Mouse (Mus musculus) limb, embryonic 10.5 days (tissue): ENCODE measurements around the gene Snx5. TPM values are rescaled to one million over a fixed set of nuclear protein-coding genes. Genes with fewer than 3 reads are reported as not detected.
A peak's percentile ranks its signal among the peaks of the same experiment; 100 is the strongest.

Experiments used
- DNase-seq: peaks from one replicate; pipeline ENCODE4 v3.0.0-alpha.2; 2017; ENCODE audit warnings: low spot score
- H3K27ac ChIP-seq: fragments of 300-500 bp; sonication (generic); 2 replicates; pipeline ENCODE4 v1.5.1; 2016; ENCODE audit warnings: mild to moderate bottlenecking
- H3K27me3 ChIP-seq: fragments of 300-500 bp; sonication (generic); 2 replicates; pipeline ENCODE4 v1.6.1; 2016; ENCODE audit warnings: low read depth, mild to moderate bottlenecking; ENCODE audit not compliant: poor library complexity, severe bottlenecking
- H3K36me3 ChIP-seq: fragments of 300-500 bp; sonication (generic); 2 replicates; pipeline ENCODE4 v1.6.1; 2016; ENCODE audit warnings: mild to moderate bottlenecking, moderate library complexity
- H3K4me1 ChIP-seq: fragments of 300-500 bp; sonication (generic); 2 replicates; pipeline ENCODE4 v1.6.1; 2016
- H3K4me3 ChIP-seq: fragments of 300-500 bp; sonication (generic); 2 replicates; pipeline ENCODE4 v1.5.1; 2016; ENCODE audit warnings: mild to moderate bottlenecking, moderate library complexity
- H3K9me3 ChIP-seq: fragments of 300-500 bp; sonication (generic); replicated peaks from 2 replicates; pipeline ENCODE4 v1.6.1; 2016; ENCODE audit warnings: mild to moderate bottlenecking
- WGBS: fragments of 180-500 bp; shearing (Covaris S2); methylation state at CpG from one replicate; pipeline ENCODE4 v1.1.7; 2016; 5-methylcytosine and 5-hydroxymethylcytosine counted together
- polyA plus RNA-seq: library from polyadenylated mRNA; unstranded; fragments of >200 nt; fragmentation: Nextera tagmentation; extraction: Ambion mirVana; gene quantifications from 2 replicates; pipeline ENCODE4 v1.2.1, GENCODE M21; 2016

The Snx5 gene
- polyA plus RNA-seq, 1 experiment from 2014 or later = 140 TPM

DNA sequence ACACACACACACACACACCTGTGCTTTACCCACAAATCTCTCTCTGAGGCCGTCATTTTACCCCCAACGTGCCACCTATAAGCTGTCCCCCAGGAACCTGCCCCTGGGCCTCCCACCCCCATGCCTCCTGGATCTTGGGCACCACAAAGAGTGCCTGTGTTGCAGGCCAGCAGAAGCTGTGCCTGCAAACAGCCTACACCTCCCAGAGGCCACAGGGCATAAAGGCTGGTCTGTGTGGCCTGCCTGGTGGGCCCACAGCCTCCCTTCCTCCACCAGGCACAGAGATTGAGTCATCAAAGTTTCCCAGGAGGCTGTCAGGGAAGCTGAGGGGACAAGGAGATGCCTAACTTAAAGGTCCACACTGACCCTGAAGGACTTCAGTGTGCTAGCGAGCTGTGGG lies 68.1 kb downstream of the Snx5 start:
- H3K9me3 ChIP-seq = no peaks in the 10 kb centered on the region
- H3K27me3 ChIP-seq = no peaks in the 10 kb centered on the region
- H3K36me3 ChIP-seq = no peaks in the 10 kb centered on the region
- H3K27ac ChIP-seq = peak overlapping the region; percentile 46; the same call in 1 of the 2 replicates
- H3K4me3 ChIP-seq = no peak overlapping the region
- H3K4me1 ChIP-seq = no peaks in the 10 kb centered on the region
- 82% methylated on average over 3 of the region's 3 CpGs for WGBS
- DNase-seq = no peak

- no peaks in the 10 kb centered on the region for H3K4me1 ChIP-seq
- H3K27ac ChIP-seq = peak overlapping the region; percentile 46; the same call in 1 of the 2 replicates
- H3K4me3 ChIP-seq = no peak overlapping the region
- no peaks in the 10 kb centered on the region for H3K27me3 ChIP-seq
- DNase-seq = no peak
- 82% methylated on average over 4 of the region's 4 CpGs for WGBS
- H3K9me3 ChIP-seq = no peaks in the 10 kb centered on the region
- no peaks in the 10 kb centered on the region for H3K36me3 ChIP-seq
Measured at GRCm38 (mm10) chr2:144202151-144202550, 68.6 kb downstream of the Snx5 start.

Other genes with a start within 250 kb of the Snx5 start
- not detected in 2 replicates for gene Banf2, start 237.8 kb downstream of the Snx5 start, polyA plus RNA-seq
- gene Mgme1, start 243 bp downstream of the Snx5 start, polyA plus RNA-seq = 25.6 and 25.7 TPM in 2 replicates
- gene Ovol2, start 61.2 kb upstream of the Snx5 start, polyA plus RNA-seq = 0.41 and 0.97 TPM in 2 replicates
- 68.7 and 71.3 TPM in 2 replicates for gene Kat14, start 98.1 kb upstream of the Snx5 start, polyA plus RNA-seq
- gene Pet117, start 98.1 kb upstream of the Snx5 start, polyA plus RNA-seq = 2.3 TPM in 1 of 2 replicates, not detected in the other